Mouse (Mus musculus): ENCODE data around the gene Sprtn. TPM values are rescaled to one million over a fixed set of nuclear protein-coding genes. Genes with fewer than 3 reads are reported as not detected.

Sprtn gene
- polyA plus RNA-seq, 1 experiment, result not detected

DNA sequence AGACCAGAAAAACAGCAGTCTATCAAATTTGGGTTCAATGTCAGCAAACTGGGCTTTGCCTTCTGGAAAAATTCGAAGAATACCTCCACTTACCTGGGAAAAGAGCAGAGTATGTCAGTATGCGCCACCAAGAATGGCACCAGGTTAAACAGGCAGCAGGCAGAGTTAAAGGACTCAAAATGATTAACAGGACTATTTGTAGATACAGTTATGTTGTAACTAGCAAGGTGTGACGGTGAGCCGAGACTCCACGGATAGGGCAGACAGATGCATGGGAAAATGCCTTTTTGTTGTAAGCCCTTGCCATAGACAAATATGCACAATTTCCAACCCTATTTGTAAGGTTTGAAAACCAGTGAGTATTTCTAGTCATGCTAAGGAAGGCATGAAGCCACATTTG, 16.4 kb downstream of the Sprtn start:
- Histone ChIP-seq H3K27ac (ENCODE audit: insufficient read depth, low read depth, low read length) (no peak overlapping the region), H3K4me1 (ENCODE audit: control insufficient read depth, insufficient read depth, low read length) (peaks cover 11% of the 10 kb centered on the region), H3K4me3 (ENCODE audit: insufficient read depth, low read depth, low read length) (no peak overlapping the region)
- WGBS, result 96% methylated on average over 5 of the region's 5 CpGs
- TF ChIP-seq CTCF (IDR thresholded peaks at IDR 0.05; ENCODE audit: insufficient read depth, low read depth, low read length) (no peak), POLR2A (IDR thresholded peaks at IDR 0.05; ENCODE audit: insufficient read depth, low read depth, low read length) (no peak)

GRCm38 (mm10) chr8:124917741-124918484, 20.2 kb downstream of the Sprtn start:
- WGBS, result 70% methylated on average over 18 of the region's 18 CpGs
- H3K4me1 ChIP-seq (ENCODE audit: control insufficient read depth, insufficient read depth, low read length), result peaks cover 22% of the 10 kb centered on the region
- no peak overlapping the region for H3K4me3 ChIP-seq (ENCODE audit: insufficient read depth, low read depth, low read length)
- no peak overlapping the region for H3K27ac ChIP-seq (ENCODE audit: insufficient read depth, low read depth, low read length)
- TF ChIP-seq CTCF (IDR thresholded peaks at IDR 0.05; ENCODE audit: insufficient read depth, low read depth, low read length) (no peak), POLR2A (IDR thresholded peaks at IDR 0.05; ENCODE audit: insufficient read depth, low read depth, low read length) (no peak)

DNA sequence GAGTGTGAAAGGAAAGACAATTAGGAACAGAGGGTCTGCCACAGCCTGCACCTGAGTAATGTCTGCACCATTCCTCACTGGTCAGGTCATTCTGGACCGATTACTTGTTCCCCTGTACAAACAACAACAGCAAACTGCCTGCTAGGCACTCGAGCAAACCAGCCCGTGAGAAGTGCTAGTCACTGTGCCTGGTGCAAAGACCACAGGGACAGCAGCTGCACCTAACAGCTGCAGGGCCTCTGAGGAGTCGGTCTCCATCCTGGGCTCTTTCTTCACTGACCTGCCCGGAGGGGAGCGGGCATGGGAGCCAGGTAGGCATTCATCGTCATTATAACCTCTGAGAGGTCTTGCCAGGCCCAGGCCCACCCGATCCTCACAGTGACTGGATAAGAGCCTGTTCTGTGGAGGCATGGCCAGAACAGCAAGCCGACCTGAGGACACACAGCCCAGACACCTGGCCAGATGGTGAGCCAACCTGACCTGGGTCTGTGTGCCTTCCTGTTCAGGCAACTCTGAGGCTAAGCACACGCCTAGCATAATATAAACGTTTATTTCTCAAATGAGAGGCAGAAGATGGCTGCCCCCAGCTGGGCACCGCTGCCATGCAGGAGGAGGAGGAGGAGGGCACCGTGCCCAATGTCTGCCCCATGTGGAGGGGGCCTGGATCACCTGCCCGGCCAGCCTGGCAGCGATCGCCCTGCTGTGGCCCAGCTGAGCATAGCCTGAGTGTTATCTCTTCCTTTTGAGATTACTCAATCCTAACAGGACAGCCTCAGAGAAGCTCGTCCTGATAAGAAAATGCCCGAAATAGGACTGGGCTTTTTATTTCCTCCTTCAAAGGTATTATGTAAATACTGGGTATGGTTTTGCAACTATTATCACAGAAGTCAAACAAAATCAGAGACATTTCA, 23.9 kb downstream of the Sprtn start:
- TF ChIP-seq POLR2A (IDR thresholded peaks at IDR 0.05; ENCODE audit: insufficient read depth, low read depth, low read length) (no peak), CTCF (IDR thresholded peaks at IDR 0.05; ENCODE audit: insufficient read depth, low read depth, low read length) (no peak)
- 69% methylated on average over 18 of the region's 18 CpGs for WGBS

GRCm38 (mm10) chr8:124922490-124923089, 24.9 kb downstream of the Sprtn start:
- Histone ChIP-seq H3K27ac (ENCODE audit: insufficient read depth, low read depth, low read length) (no peak overlapping the region), H3K4me3 (ENCODE audit: insufficient read depth, low read depth, low read length) (no peak overlapping the region), H3K4me1 (ENCODE audit: control insufficient read depth, insufficient read depth, low read length) (peaks cover 46% of the 10 kb centered on the region)
- 55% methylated on average over 11 of the region's 11 CpGs for whole genome bisulfite sequencing
- TF ChIP-seq POLR2A (IDR thresholded peaks at IDR 0.05; ENCODE audit: insufficient read depth, low read depth, low read length) (no peak), CTCF (IDR thresholded peaks at IDR 0.05; ENCODE audit: insufficient read depth, low read depth, low read length) (no peak)

More for the DNA sequence above, 23.9 kb downstream of the Sprtn start:
- peaks cover 43% of the 10 kb centered on the region for H3K4me1 ChIP-seq (ENCODE audit: control insufficient read depth, insufficient read depth, low read length)
- no peak overlapping the region for H3K4me3 ChIP-seq (ENCODE audit: insufficient read depth, low read depth, low read length)
- H3K27ac ChIP-seq (ENCODE audit: insufficient read depth, low read depth, low read length), result no peak overlapping the region

GRCm38 (mm10) chr8:124923971-124924652, 26.4 kb downstream of the Sprtn start:
- TF ChIP-seq CTCF (IDR thresholded peaks at IDR 0.05; ENCODE audit: insufficient read depth, low read depth, low read length), result no peak
- TF ChIP-seq POLR2A (IDR thresholded peaks at IDR 0.05; ENCODE audit: insufficient read depth, low read depth, low read length), result no peak
- WGBS, result 83% methylated on average over 15 of the region's 15 CpGs
- no peak overlapping the region for H3K4me3 ChIP-seq (ENCODE audit: insufficient read depth, low read depth, low read length)
- peaks cover 38% of the 10 kb centered on the region for H3K4me1 ChIP-seq (ENCODE audit: control insufficient read depth, insufficient read depth, low read length)
- no peak overlapping the region for H3K27ac ChIP-seq (ENCODE audit: insufficient read depth, low read depth, low read length)

DNA sequence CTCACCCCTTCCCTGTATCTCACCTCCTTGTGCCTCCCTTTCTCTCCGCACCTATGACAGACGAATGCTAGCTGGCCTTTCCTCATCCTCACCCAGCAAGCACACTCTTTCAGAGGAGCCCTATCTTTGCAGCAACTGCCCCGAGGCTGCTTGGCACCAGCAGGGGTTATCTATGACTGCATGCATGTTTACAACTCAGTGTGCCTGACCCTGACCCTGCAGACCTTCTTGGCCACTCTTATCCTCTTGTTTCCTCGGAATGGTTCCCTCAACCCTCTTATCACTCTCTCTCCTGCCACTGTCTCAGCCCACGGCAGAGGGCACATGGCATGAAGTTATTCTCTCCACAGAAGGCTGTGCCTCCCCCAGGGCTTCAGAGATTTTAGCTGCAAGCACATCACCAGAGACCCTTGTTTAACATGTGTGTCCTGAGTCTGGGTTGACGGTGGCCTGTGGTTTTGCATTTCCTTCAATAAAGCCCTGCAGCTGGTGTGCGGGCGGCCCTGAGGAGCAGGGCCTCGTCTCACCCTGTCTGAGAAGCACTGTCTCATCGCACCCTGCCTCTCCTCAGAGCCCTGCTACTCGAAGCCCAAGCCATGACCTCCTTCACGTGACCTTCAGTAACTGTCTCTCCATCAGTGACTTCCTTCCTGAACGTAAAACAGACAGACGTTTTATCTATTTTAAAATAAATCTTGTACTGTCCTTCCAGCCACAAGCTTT, 28.0 kb downstream of the Sprtn start:
- 76% methylated on average over 14 of the region's 14 CpGs for WGBS
- no peak overlapping the region for H3K27ac ChIP-seq (ENCODE audit: insufficient read depth, low read depth, low read length)
- H3K4me3 ChIP-seq (ENCODE audit: insufficient read depth, low read depth, low read length), result no peak overlapping the region
- TF ChIP-seq CTCF (IDR thresholded peaks at IDR 0.05; ENCODE audit: insufficient read depth, low read depth, low read length) (no peak), POLR2A (IDR thresholded peaks at IDR 0.05; ENCODE audit: insufficient read depth, low read depth, low read length) (no peak)
- peaks cover 35% of the 10 kb centered on the region for H3K4me1 ChIP-seq (ENCODE audit: control insufficient read depth, insufficient read depth, low read length)

DNA sequence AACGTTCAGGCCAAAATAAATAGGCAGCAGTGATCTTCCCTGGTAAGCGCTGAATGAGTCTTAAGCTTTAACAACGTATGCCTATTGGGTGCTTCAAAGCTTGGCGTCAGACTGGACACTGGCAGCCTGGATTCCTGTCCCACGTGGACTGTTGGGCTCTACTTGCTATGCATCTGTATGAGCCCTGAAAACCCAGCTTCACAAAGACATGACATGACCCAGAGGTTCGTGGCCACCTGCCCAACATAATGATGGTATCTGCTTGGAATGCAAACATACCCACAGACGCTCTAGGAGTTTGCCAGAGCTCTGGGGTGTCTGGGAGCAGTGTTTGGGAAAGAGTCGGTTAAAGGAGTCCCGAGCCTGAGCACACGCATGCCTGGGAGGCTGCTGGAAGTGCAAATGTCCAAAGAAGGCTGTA, 28.7 kb downstream of the Sprtn start:
- no peak overlapping the region for H3K4me3 ChIP-seq (ENCODE audit: insufficient read depth, low read depth, low read length)
- no peak for TF ChIP-seq POLR2A (IDR thresholded peaks at IDR 0.05; ENCODE audit: insufficient read depth, low read depth, low read length)
- TF ChIP-seq CTCF (IDR thresholded peaks at IDR 0.05; ENCODE audit: insufficient read depth, low read depth, low read length), result no peak
- 55% methylated on average over 10 of the region's 10 CpGs for WGBS
- H3K4me1 ChIP-seq (ENCODE audit: control insufficient read depth, insufficient read depth, low read length), result peaks cover 35% of the 10 kb centered on the region
- H3K27ac ChIP-seq (ENCODE audit: insufficient read depth, low read depth, low read length), result no peak overlapping the region

DNA sequence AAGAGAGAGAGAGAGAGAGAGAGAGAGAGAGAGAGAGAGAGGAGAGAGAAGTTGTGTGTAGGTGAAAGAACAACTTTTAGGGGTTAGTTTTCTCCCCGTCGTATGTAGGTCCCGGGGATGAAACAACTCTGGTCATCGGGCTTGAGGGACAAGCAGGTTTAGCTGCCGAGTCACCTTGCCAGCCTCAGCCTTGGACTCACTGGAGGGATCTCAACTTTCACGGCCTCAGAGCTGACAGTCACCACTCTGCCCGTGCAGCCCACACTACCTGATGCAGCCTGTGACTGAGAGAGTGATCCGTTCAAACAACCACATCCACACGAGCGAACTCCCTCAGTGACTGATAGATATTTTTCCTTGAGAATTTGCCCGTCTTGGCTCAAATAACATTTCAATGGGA, 31.3 kb downstream of the Sprtn start:
- Histone ChIP-seq H3K27ac (ENCODE audit: insufficient read depth, low read depth, low read length) (no peak overlapping the region), H3K4me3 (ENCODE audit: insufficient read depth, low read depth, low read length) (no peak overlapping the region), H3K4me1 (ENCODE audit: control insufficient read depth, insufficient read depth, low read length) (peaks cover 21% of the 10 kb centered on the region)
- WGBS, result 85% methylated on average over 11 of the region's 11 CpGs
- no peak for TF ChIP-seq CTCF (IDR thresholded peaks at IDR 0.05; ENCODE audit: insufficient read depth, low read depth, low read length)
- TF ChIP-seq POLR2A (IDR thresholded peaks at IDR 0.05; ENCODE audit: insufficient read depth, low read depth, low read length), result no peak

Measured in olfactory bulb, adult 2 months (tissue).